Mouse (Mus musculus) midbrain, embryonic 14.5 days (tissue): ENCODE results near the gene Sugp2. TPM values are rescaled to one million over a fixed set of nuclear protein-coding genes. Genes with fewer than 3 reads are reported as not detected.

Experiments
- ATAC-seq: fragments of 200-750 bp; cut with Nextera tagmentation; 2 replicates; pipeline ENCODE4 v1.8.0; 2017; ENCODE audit warnings: moderate number of reproducible peaks, moderate library complexity; ENCODE audit not compliant: low FRiP score, low TSS enrichment
- DNase-seq: peaks from one replicate; pipeline ENCODE4 v3.0.0-alpha.2; 2015
- H3K27ac ChIP-seq: fragments of 300-500 bp; sonication (generic); replicated peaks from 2 replicates; pipeline ENCODE4 v1.5.1; 2014; ENCODE audit warnings: mild to moderate bottlenecking, low read depth, low read length, moderate library complexity
- H3K27me3 ChIP-seq: fragments of 300-500 bp; sonication (generic); 2 replicates; pipeline ENCODE4 v1.6.1; 2014; ENCODE audit warnings: low read length, control low read depth, mixed read lengths; ENCODE audit not compliant: control insufficient read depth, insufficient read depth
- H3K36me3 ChIP-seq: fragments of 300-500 bp; sonication (generic); 2 replicates; pipeline ENCODE4 v1.6.1; 2014; ENCODE audit warnings: low read length, control low read depth; ENCODE audit not compliant: control insufficient read depth, insufficient read depth
- H3K4me1 ChIP-seq: fragments of 300-500 bp; sonication (generic); 2 replicates; pipeline ENCODE4 v1.6.1; 2014; ENCODE audit warnings: mild to moderate bottlenecking, antibody characterized with exemption, low read length, control low read depth; ENCODE audit not compliant: control insufficient read depth, insufficient read depth
- H3K4me2 ChIP-seq: fragments of 300-500 bp; sonication (generic); 2 replicates; pipeline ENCODE4 v1.6.1; 2014; ENCODE audit warnings: mild to moderate bottlenecking, low read length, moderate library complexity
- H3K4me3 ChIP-seq: fragments of 300-500 bp; sonication (generic); replicated peaks from 2 replicates; pipeline ENCODE4 v1.5.1; 2014; ENCODE audit warnings: low read depth, low read length
- H3K9ac ChIP-seq: fragments of 300-500 bp; sonication (generic); replicated peaks from 2 replicates; pipeline ENCODE4 v1.6.1; 2014; ENCODE audit warnings: mild to moderate bottlenecking, low read length, moderate library complexity
- H3K9me3 ChIP-seq: fragments of 300-500 bp; sonication (generic); 2 replicates; pipeline ENCODE4 v1.6.1; 2016; ENCODE audit warnings: low read length, control low read depth, mixed read lengths; ENCODE audit not compliant: control insufficient read depth
- WGBS: fragments of 180-500 bp; shearing (Covaris S2); extraction: QIAGEN DNeasy Blood & Tissue Kit; methylation state at CpG from one replicate; pipeline ENCODE4 v1.1.7; 2014; 5-methylcytosine and 5-hydroxymethylcytosine counted together
- polyA plus RNA-seq: library from polyadenylated mRNA; unstranded; fragments of >200 nt; fragmentation: Nextera tagmentation; extraction: Ambion mirVana; gene quantifications from 2 replicates; pipeline ENCODE4 v1.2.1, GENCODE M21; 2014

Gene Sugp2
- polyA plus RNA-seq, 1 experiment from 2014 or later, result 87.9 TPM

GRCm38 (mm10) chr8:70230837-70231236 is 3.2 kb upstream of the Sugp2 start:
- WGBS, result 94% methylated on average over 9 of the region's 9 CpGs
- Histone ChIP-seq H3K36me3 (peaks cover 26% of the 10 kb centered on the region), H3K4me1 (peaks cover 17% of the 10 kb centered on the region), H3K27me3 (no peaks in the 10 kb centered on the region), H3K27ac (no peak overlapping the region), H3K4me2 (no peak overlapping the region), H3K9ac (no peak overlapping the region), H3K9me3 (no peaks in the 10 kb centered on the region), H3K4me3 (no peak overlapping the region)
- DNase-seq, result no peak
- no peak for ATAC-seq

- Histone ChIP-seq H3K9me3 (no peaks in the 10 kb centered on the region), H3K4me2 (peak overlapping the region; percentile 88), H3K9ac (peak overlapping the region; percentile 91), H3K36me3 (peaks cover 51% of the 10 kb centered on the region), H3K4me3 (peak overlapping the region; percentile 85), H3K27me3 (no peaks in the 10 kb centered on the region), H3K27ac (peak overlapping the region; percentile 95), H3K4me1 (peaks cover 18% of the 10 kb centered on the region)
- DNase-seq (no peak), ATAC-seq (peak; percentile 9; the same call in 1 of the 2 replicates)
- 8% methylated on average over 13 of the region's 13 CpGs for WGBS
Measured at GRCm38 (mm10) chr8:70233606-70234005, 420 bp upstream of the Sugp2 start.

- no peak for DNase-seq
- peaks cover 18% of the 10 kb centered on the region for H3K4me1 ChIP-seq
- H3K4me3 ChIP-seq, result peak overlapping the region; percentile 85
- no peak for ATAC-seq
- WGBS, result under 1% methylated on average over 15 of the region's 15 CpGs
- peak overlapping the region; percentile 91 for H3K9ac ChIP-seq
- H3K4me2 ChIP-seq, result peak overlapping the region; percentile 88
- no peaks in the 10 kb centered on the region for H3K9me3 ChIP-seq
- H3K27ac ChIP-seq, result peak overlapping the region; percentile 95
- no peaks in the 10 kb centered on the region for H3K27me3 ChIP-seq
- peaks cover 50% of the 10 kb centered on the region for H3K36me3 ChIP-seq
Measured at GRCm38 (mm10) chr8:70234781-70235128, 729 bp downstream of the Sugp2 start.

- 87% methylated on average over 2 of the region's 2 CpGs for WGBS
- no peaks in the 10 kb centered on the region for H3K27me3 ChIP-seq
- no peak overlapping the region for H3K27ac ChIP-seq
- peaks cover 17% of the 10 kb centered on the region for H3K4me1 ChIP-seq
- H3K4me3 ChIP-seq, result no peak overlapping the region
- no peak overlapping the region for H3K4me2 ChIP-seq
- no peak for ATAC-seq
- peaks cover 66% of the 10 kb centered on the region for H3K36me3 ChIP-seq
- DNase-seq, result no peak
- H3K9me3 ChIP-seq, result no peaks in the 10 kb centered on the region
- H3K9ac ChIP-seq, result no peak overlapping the region
Measured at GRCm38 (mm10) chr8:70237842-70238241, 3.8 kb downstream of the Sugp2 start.

- Histone ChIP-seq H3K4me2 (no peak overlapping the region), H3K27ac (no peak overlapping the region), H3K9ac (no peak overlapping the region), H3K4me3 (no peak overlapping the region), H3K27me3 (no peaks in the 10 kb centered on the region), H3K36me3 (peaks cover 90% of the 10 kb centered on the region), H3K9me3 (no peaks in the 10 kb centered on the region), H3K4me1 (peaks cover 7% of the 10 kb centered on the region)
- 88% methylated on average over 5 of the region's 5 CpGs for WGBS
- ATAC-seq (no peak), DNase-seq (no peak)
Measured at GRCm38 (mm10) chr8:70240642-70241041, 6.6 kb downstream of the Sugp2 start.

GRCm38 (mm10) chr8:70246622-70247021 is 12.6 kb downstream of the Sugp2 start:
- H3K9me3 ChIP-seq, result no peaks in the 10 kb centered on the region
- DNase-seq (no peak), ATAC-seq (no peak)
- H3K4me2 ChIP-seq, result no peak overlapping the region
- H3K9ac ChIP-seq, result no peak overlapping the region
- H3K4me3 ChIP-seq, result no peak overlapping the region
- WGBS, result 96% methylated on average over 6 of the region's 6 CpGs
- no peaks in the 10 kb centered on the region for H3K27me3 ChIP-seq
- H3K36me3 ChIP-seq, result peaks cover 93% of the 10 kb centered on the region
- 0 out of 2 replicates have a peak, but pooled peaks cover 6% of the 10 kb centered on the region for H3K4me1 ChIP-seq
- H3K27ac ChIP-seq, result no peak overlapping the region

GRCm38 (mm10) chr8:70247841-70248240 is 13.8 kb downstream of the Sugp2 start:
- ATAC-seq (no peak), DNase-seq (peak; percentile 59)
- H3K27me3 ChIP-seq, result no peaks in the 10 kb centered on the region
- H3K36me3 ChIP-seq, result peaks cover 93% of the 10 kb centered on the region
- 0 out of 2 replicates have a peak, but pooled peaks cover 6% of the 10 kb centered on the region for H3K4me1 ChIP-seq
- 0 out of 2 replicates have a peak overlapping the region, but pooled peaks have one; percentile 26 for H3K27ac ChIP-seq
- H3K4me3 ChIP-seq, result no peak overlapping the region
- H3K4me2 ChIP-seq, result no peak overlapping the region
- WGBS, result 62% methylated on average over 3 of the region's 3 CpGs
- H3K9ac ChIP-seq, result no peak overlapping the region
- H3K9me3 ChIP-seq, result no peaks in the 10 kb centered on the region

GRCm38 (mm10) chr8:70254628-70255027 is 20.6 kb downstream of the Sugp2 start:
- Histone ChIP-seq H3K4me1 (no peaks in the 10 kb centered on the region), H3K4me3 (no peak overlapping the region), H3K9me3 (no peaks in the 10 kb centered on the region), H3K4me2 (no peak overlapping the region), H3K27ac (no peak overlapping the region), H3K9ac (no peak overlapping the region), H3K27me3 (no peaks in the 10 kb centered on the region), H3K36me3 (peaks cover 100% of the 10 kb centered on the region)
- ATAC-seq (no peak), DNase-seq (no peak)
- WGBS, result 76% methylated on average over 1 of the region's 1 CpGs

GRCm38 (mm10) chr8:70257456-70257855 is 23.4 kb downstream of the Sugp2 start:
- DNase-seq, result no peak
- no peak overlapping the region for H3K4me2 ChIP-seq
- WGBS, result 91% methylated on average over 3 of the region's 3 CpGs
- no peaks in the 10 kb centered on the region for H3K4me1 ChIP-seq
- no peak overlapping the region for H3K4me3 ChIP-seq
- ATAC-seq, result no peak
- H3K27ac ChIP-seq, result no peak overlapping the region
- peaks cover 98% of the 10 kb centered on the region for H3K36me3 ChIP-seq
- H3K9ac ChIP-seq, result no peak overlapping the region
- no peaks in the 10 kb centered on the region for H3K9me3 ChIP-seq
- no peaks in the 10 kb centered on the region for H3K27me3 ChIP-seq
